Mouse (Mus musculus): Measurements from ENCODE around the gene Usp25.

Gene Usp25

GRCm38 (mm10) chr16:77150338-77150737 is 136.8 kb downstream of the Usp25 start:
- no peak for DNase-seq

GRCm38 (mm10) chr16:77150884-77151283 is 137.4 kb downstream of the Usp25 start:
- DNase-seq = no peak

GRCm38 (mm10) chr16:77152288-77152687 is 138.8 kb downstream of the Usp25 start:
- DNase-seq = no peak

GRCm38 (mm10) chr16:77153216-77153715 is 139.8 kb downstream of the Usp25 start:
- no peak for DNase-seq

GRCm38 (mm10) chr16:77153815-77154214 is 140.3 kb downstream of the Usp25 start:
- DNase-seq = no peak

GRCm38 (mm10) chr16:77154831-77155230 is 141.3 kb downstream of the Usp25 start:
- no peak for DNase-seq
